Mouse (Mus musculus): ENCODE data around the gene Prdx1.

GRCm38 (mm10) chr4:116721098-116721628, 35.8 kb downstream of the Prdx1 start:
- no peak for TF ChIP-seq POLR2A (IDR thresholded peaks at IDR 0.05; ENCODE audit: control insufficient read depth, extremely low read depth, insufficient read depth, low read length, poor library complexity)
- TF ChIP-seq CTCF (IDR thresholded peaks at IDR 0.05; ENCODE audit: borderline replicate concordance, control insufficient read depth, extremely low read depth, insufficient read depth, low read length, poor library complexity): no peak

Measured in thymus, adult 2 months (tissue).